Comparison of ENCODE assay signal across 9 mouse cellular contexts in the genomic region with DNA sequence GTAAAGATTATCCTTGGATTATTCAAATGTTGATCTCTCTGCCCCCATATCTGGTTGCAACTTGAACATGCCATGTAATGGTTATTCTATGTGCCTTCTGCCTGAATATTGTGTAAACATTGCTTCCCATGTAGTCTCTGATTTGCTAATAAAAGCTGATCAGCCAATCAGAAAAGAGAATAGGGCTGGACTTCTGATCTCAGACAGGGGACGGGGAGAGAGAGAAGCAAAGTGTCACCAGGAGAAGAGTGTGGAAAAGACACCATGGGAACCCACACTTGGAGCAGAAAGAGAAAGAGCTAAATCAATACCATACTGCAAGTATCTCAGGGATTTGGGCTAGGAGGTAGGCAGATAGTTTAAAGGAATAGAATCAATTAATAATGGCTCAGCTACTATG. TPM values are rescaled to one million over a fixed set of nuclear protein-coding genes. Genes with fewer than 3 reads are reported as not detected.
DNase-seq lines count a peak whose midpoint lies in the region; ATAC-seq and TF ChIP-seq lines count a peak whose summit lies in the region.
"Had no signal": no experiment of that assay in that cellular context is flagged by ENCODE, and none has a peak within 500 bp of the region (broad histone marks: within the 10 kb centered on the region; RNA-seq: fewer than 3 reads in every experiment).

A gene (plus strand): TSS at position 301 of the 400 bp plus-strand sequence.

- H3K9ac ChIP-seq in ES-E14 (ENCODE audit: insufficient read depth, low read depth, low read length, poor library complexity, severe bottlenecking) = peak within 1 kb of the TSS; percentile 74
- H3K9ac ChIP-seq in heart, embryonic 16.5 days (ENCODE audit: low read length) = peak within 1 kb of the TSS; percentile 82
- H3K9ac ChIP-seq in liver, embryonic 16.5 days (ENCODE audit: low read depth, low read length) = peak within 1 kb of the TSS; percentile 45; the same call in 1 of the 2 replicates

- no peaks in the 10 kb centered on the region for H3K36me3 ChIP-seq in heart, embryonic 10.5 days
- no peaks in the 10 kb centered on the region for H3K36me3 ChIP-seq in ES-E14 (ENCODE audit: control insufficient read depth, insufficient read depth, low read length, poor library complexity, severe bottlenecking)
- H3K36me3 ChIP-seq in heart, embryonic 16.5 days (ENCODE audit: control insufficient read depth, insufficient read depth) = no peaks in the 10 kb centered on the region
- H3K36me3 ChIP-seq in liver, embryonic 16.5 days (ENCODE audit: control insufficient read depth, insufficient read depth) = no peaks in the 10 kb centered on the region

- H3K4me2 ChIP-seq in heart, embryonic 16.5 days (ENCODE audit: low read depth, low read length) = peak within 1 kb of the TSS; percentile 75
- H3K4me2 ChIP-seq in liver, embryonic 16.5 days (ENCODE audit: low read depth, low read length) = peak within 1 kb of the TSS; percentile 66

- no peak for ATAC-seq in heart, embryonic 16.5 days (replicated peaks; ENCODE audit: extremely low read depth, insufficient read depth, low FRiP score)
- no peak for ATAC-seq in liver, embryonic 16.5 days (ENCODE audit: low read depth)
- ATAC-seq: CD4-positive, CD25-positive, alpha-beta regulatory T cell, adult 4 months had no signal

- peak within 1 kb of the TSS; percentile 92 for H3K27ac ChIP-seq in heart, embryonic 10.5 days
- no peak within 1 kb of the TSS for H3K27ac ChIP-seq in ES-E14 (ENCODE audit: insufficient read depth, low read depth, low read length, poor library complexity, severe bottlenecking)
- peak within 1 kb of the TSS; percentile 82 for H3K27ac ChIP-seq in heart, embryonic 16.5 days (ENCODE audit: low read length)
- no peak within 1 kb of the TSS for H3K27ac ChIP-seq in liver, embryonic 16.5 days (ENCODE audit: low read length)

- intact Hi-C loops in heart, postnatal 36 days (cut with DNase I) = no loop called here

- in situ Hi-C loops in ES-E14 (cut with MboI; ENCODE audit: low sequenced_read_pairs in 2 of 2, unreplicated experiment in 2 of 2) = no loop called here

- no peaks in the 10 kb centered on the region for H3K27me3 ChIP-seq in heart, embryonic 10.5 days (ENCODE audit: insufficient read depth, poor library complexity, severe bottlenecking)
- no peaks in the 10 kb centered on the region for H3K27me3 ChIP-seq in heart, embryonic 16.5 days (ENCODE audit: control insufficient read depth, insufficient read depth, low read length)
- no peaks in the 10 kb centered on the region for H3K27me3 ChIP-seq in liver, embryonic 16.5 days (ENCODE audit: control insufficient read depth, insufficient read depth, low read depth, low read length)

- no peaks in the 10 kb centered on the region for H3K4me1 ChIP-seq in heart, embryonic 10.5 days
- H3K4me1 ChIP-seq in ES-E14 (ENCODE audit: control insufficient read depth in 2 of 2, insufficient read depth in 2 of 2, low read length in 2 of 2, poor library complexity in 1 of 2) = no peaks in the 10 kb centered on the region
- no peaks in the 10 kb centered on the region for H3K4me1 ChIP-seq in heart, embryonic 16.5 days (ENCODE audit: control insufficient read depth, insufficient read depth, low read length)
- H3K4me1 ChIP-seq in liver, embryonic 16.5 days (ENCODE audit: control insufficient read depth, low read depth, low read length) = no peaks in the 10 kb centered on the region

- H3K4me3 ChIP-seq in heart, embryonic 10.5 days = peak within 1 kb of the TSS; percentile 70
- peak within 1 kb of the TSS; percentile 61 to 73 for H3K4me3 ChIP-seq in ES-E14 (ENCODE audit: insufficient read depth in 1 of 2, low read depth in 1 of 2, low read length in 2 of 2, poor library complexity in 1 of 2, severe bottlenecking in 1 of 2)
- H3K4me3 ChIP-seq in heart, embryonic 16.5 days (ENCODE audit: low read length) = peak within 1 kb of the TSS; percentile 68
- H3K4me3 ChIP-seq in liver, embryonic 16.5 days (ENCODE audit: low read depth, low read length) = peak within 1 kb of the TSS; percentile 57

- WGBS in heart, embryonic 10.5 days = 38% methylated on average over 1 of the region's 1 CpGs
- WGBS in heart, embryonic 16.5 days = 48% methylated on average over 1 of the region's 1 CpGs
- 29% methylated on average over 1 of the region's 1 CpGs for WGBS in liver, embryonic 16.5 days (ENCODE audit: insufficient replicate concordance)

- H3K9me3 ChIP-seq in heart, embryonic 10.5 days = no peaks in the 10 kb centered on the region
- no peaks in the 10 kb centered on the region for H3K9me3 ChIP-seq in ES-E14 (ENCODE audit: control insufficient read depth, insufficient read depth, low read depth, low read length)
- H3K9me3 ChIP-seq in heart, embryonic 16.5 days (replicated peaks; ENCODE audit: control insufficient read depth, low read length) = no peaks in the 10 kb centered on the region
- H3K9me3 ChIP-seq in liver, embryonic 16.5 days (replicated peaks; ENCODE audit: control insufficient read depth, low read length) = no peaks in the 10 kb centered on the region

- no peak for DNase-seq in heart, embryonic 10.5 days (ENCODE audit: low spot score)
- no peak for DNase-seq in heart, postnatal 36 days
- no peak for DNase-seq in ES-E14 (ENCODE audit: low read depth, low spot score)
- no peak for DNase-seq in right cerebral cortex, postnatal 36 days (ENCODE audit: low spot score in 2 of 2)
- DNase-seq in adrenal gland, adult 8-10 months = no peak
- no peak for DNase-seq in frontal cortex, postnatal 36 days (ENCODE audit: low spot score in 2 of 2)

TF ChIP-seq in ES-E14, 5 proteins besides CTCF, POLR2A, EP300 and RAD21:
- TF ChIP-seq CHD2 (IDR thresholded peaks at IDR 0.05; ENCODE audit: low read depth, low read length) (no peak), ZC3H11A (IDR thresholded peaks at IDR 0.05; ENCODE audit: borderline replicate concordance, low read depth, low read length) (no peak), MAFK (IDR thresholded peaks at IDR 0.05; ENCODE audit: insufficient read depth, low read depth, low read length) (no peak), HCFC1 (IDR thresholded peaks at IDR 0.05; ENCODE audit: borderline replicate concordance, insufficient read depth, low read length) (no peak), ZNF384 (IDR thresholded peaks at IDR 0.05; ENCODE audit: low read depth, low read length) (no peak)

RNA-seq across cellular contexts. Expression of the gene that starts here (rescaled TPM):
- polyA plus RNA-seq in heart, embryonic 10.5 days (2016; fragmentation: Nextera tagmentation; extraction: Ambion mirVana) = 2.2 and 2.6 TPM in 2 replicates
- under 1 TPM; 0.75 to 0.76 TPM for total RNA-seq in heart, postnatal 36 days (2021)
- 0.22 and 0.53 TPM in 2 replicates for total RNA-seq in ES-E14 (2012; rRNA removed)
- 1.3 and 1.5 TPM in 2 replicates for polyA plus RNA-seq in heart, embryonic 16.5 days (2015; fragmentation: Nextera tagmentation; extraction: Ambion mirVana)
- polyA plus RNA-seq in liver, embryonic 16.5 days (2015; fragmentation: Nextera tagmentation; extraction: Ambion mirVana) = 0.04 and 0.11 TPM in 2 replicates
- total RNA-seq in adrenal gland, adult 8-10 months (2022) = 1 to 10 TPM; 3.2 to 8.7 (median 6.3) TPM

Comparison
In these comparisons a context has a peak if more than half of its experiments do, and no peak if none do; other contexts are left out.
1. H3K27ac ChIP-seq: peak in heart, embryonic 10.5 days (single experiment) and heart, embryonic 16.5 days (single experiment); none in ES-E14 (single experiment) and liver, embryonic 16.5 days (single experiment).
2. Peak in every context shown above with its lines, with median percentiles within 50 percentile points of each other: H3K4me3 ChIP-seq and H3K9ac ChIP-seq.